Mouse (Mus musculus) lung, embryonic 15.5 days (tissue): Measurements from ENCODE around the gene Maml2. TPM values are rescaled to one million over a fixed set of nuclear protein-coding genes. Genes with fewer than 3 reads are reported as not detected.
A peak's percentile ranks its signal among the peaks of the same experiment; 100 is the strongest.

Source experiments
- ATAC-seq: fragments of 200-750 bp; cut with Nextera tagmentation; 2 replicates; pipeline ENCODE4 v1.8.0; 2017; ENCODE audit warnings: moderate number of reproducible peaks, borderline replicate concordance; ENCODE audit not compliant: low FRiP score, low TSS enrichment; ENCODE audit errors: extremely low read depth
- H3K27ac ChIP-seq: fragments of 300-500 bp; sonication (generic); 2 replicates; pipeline ENCODE4 v1.5.1; 2015; ENCODE audit warnings: moderate library complexity, mild to moderate bottlenecking, inconsistent platforms
- H3K27me3 ChIP-seq: fragments of 300-500 bp; sonication (generic); 2 replicates; pipeline ENCODE4 v1.6.1; 2015; ENCODE audit warnings: inconsistent platforms
- H3K36me3 ChIP-seq: fragments of 300-500 bp; sonication (generic); 2 replicates; pipeline ENCODE4 v1.6.1; 2015; ENCODE audit warnings: inconsistent platforms
- H3K4me1 ChIP-seq: fragments of 300-500 bp; sonication (generic); 2 replicates; pipeline ENCODE4 v1.6.1; 2015; ENCODE audit warnings: inconsistent platforms
- H3K4me2 ChIP-seq: fragments of 300-500 bp; sonication (generic); 2 replicates; pipeline ENCODE4 v1.6.1; 2015; ENCODE audit warnings: inconsistent platforms, mild to moderate bottlenecking, moderate library complexity
- H3K4me3 ChIP-seq: fragments of 300-500 bp; sonication (generic); 2 replicates; pipeline ENCODE4 v1.5.1; 2015; ENCODE audit warnings: mild to moderate bottlenecking, inconsistent platforms
- H3K9ac ChIP-seq: fragments of 300-500 bp; sonication (generic); 2 replicates; pipeline ENCODE4 v1.6.1; 2015; ENCODE audit warnings: inconsistent platforms
- H3K9me3 ChIP-seq: fragments of 300-500 bp; sonication (generic); 2 replicates; pipeline ENCODE4 v1.6.1; 2016; ENCODE audit warnings: inconsistent platforms
- WGBS: fragments of 180-500 bp; shearing (Covaris S2); methylation state at CpG from one replicate; pipeline ENCODE4 v1.1.7; 2015; 5-methylcytosine and 5-hydroxymethylcytosine counted together
- polyA plus RNA-seq: library from polyadenylated mRNA; unstranded; fragments of >200 nt; fragmentation: Nextera tagmentation; extraction: Ambion mirVana; gene quantifications from 2 replicates; pipeline ENCODE4 v1.2.1, GENCODE M21; 2015

The Maml2 gene
- polyA plus RNA-seq, 1 experiment from 2014 or later: 14.5 TPM

GRCm38 (mm10) chr9:13314577-13315004, 16.8 kb downstream of the Maml2 start:
- no peak overlapping the region for H3K4me3 ChIP-seq
- no peak for ATAC-seq
- no peaks in the 10 kb centered on the region for H3K36me3 ChIP-seq
- H3K9ac ChIP-seq: no peak overlapping the region
- H3K4me1 ChIP-seq: peaks cover 19% of the 10 kb centered on the region
- no peak overlapping the region for H3K27ac ChIP-seq
- no peaks in the 10 kb centered on the region for H3K9me3 ChIP-seq
- no peak overlapping the region for H3K4me2 ChIP-seq
- 69% methylated on average over 5 of the region's 5 CpGs for WGBS
- no peaks in the 10 kb centered on the region for H3K27me3 ChIP-seq

- ATAC-seq: no peak
- Histone ChIP-seq H3K4me2 (no peak overlapping the region), H3K4me1 (peaks cover 19% of the 10 kb centered on the region), H3K9ac (no peak overlapping the region), H3K27me3 (no peaks in the 10 kb centered on the region), H3K9me3 (no peaks in the 10 kb centered on the region), H3K36me3 (no peaks in the 10 kb centered on the region), H3K4me3 (no peak overlapping the region), H3K27ac (peak overlapping the region; percentile 51; the same call in 1 of the 2 replicates)
- 45% methylated on average over 5 of the region's 5 CpGs for WGBS
These were observed 17.6 kb downstream of the Maml2 start for GRCm38 (mm10) chr9:13315393-13315792.

GRCm38 (mm10) chr9:13319566-13319965, 21.8 kb downstream of the Maml2 start:
- Histone ChIP-seq H3K4me2 (no peak overlapping the region), H3K4me3 (no peak overlapping the region), H3K4me1 (peaks cover 45% of the 10 kb centered on the region), H3K27me3 (no peaks in the 10 kb centered on the region), H3K36me3 (no peaks in the 10 kb centered on the region), H3K9me3 (no peaks in the 10 kb centered on the region), H3K9ac (no peak overlapping the region), H3K27ac (no peak overlapping the region)
- ATAC-seq: no peak
- WGBS: 83% methylated on average over 2 of the region's 2 CpGs

GRCm38 (mm10) chr9:13320800-13321364, 23.1 kb downstream of the Maml2 start:
- H3K4me2 ChIP-seq: no peak overlapping the region
- H3K4me1 ChIP-seq: peaks cover 31% of the 10 kb centered on the region
- no peak overlapping the region for H3K9ac ChIP-seq
- no peak for ATAC-seq
- H3K36me3 ChIP-seq: no peaks in the 10 kb centered on the region
- H3K27me3 ChIP-seq: no peaks in the 10 kb centered on the region
- no peak overlapping the region for H3K27ac ChIP-seq
- no peak overlapping the region for H3K4me3 ChIP-seq
- no peaks in the 10 kb centered on the region for H3K9me3 ChIP-seq
- WGBS: 61% methylated on average over 5 of the region's 5 CpGs

GRCm38 (mm10) chr9:13323074-13323473, 25.3 kb downstream of the Maml2 start:
- Histone ChIP-seq H3K27ac (peak overlapping the region; percentile 82), H3K9ac (no peak overlapping the region), H3K4me2 (no peak overlapping the region), H3K36me3 (no peaks in the 10 kb centered on the region), H3K4me1 (peaks cover 30% of the 10 kb centered on the region), H3K27me3 (no peaks in the 10 kb centered on the region), H3K4me3 (no peak overlapping the region), H3K9me3 (no peaks in the 10 kb centered on the region)
- 49% methylated on average over 2 of the region's 2 CpGs for WGBS
- no peak for ATAC-seq

- H3K9ac ChIP-seq: no peak overlapping the region
- peak; percentile 76 for ATAC-seq
- H3K27ac ChIP-seq: peak overlapping the region; percentile 82
- H3K4me2 ChIP-seq: no peak overlapping the region
- no peak overlapping the region for H3K4me3 ChIP-seq
- H3K36me3 ChIP-seq: no peaks in the 10 kb centered on the region
- no peaks in the 10 kb centered on the region for H3K27me3 ChIP-seq
- no peaks in the 10 kb centered on the region for H3K9me3 ChIP-seq
- WGBS: 13% methylated on average over 1 of the region's 1 CpGs
- peaks cover 30% of the 10 kb centered on the region for H3K4me1 ChIP-seq
These were observed 25.9 kb downstream of the Maml2 start for GRCm38 (mm10) chr9:13323612-13324011.

- no peak; the same call in 1 of the 2 replicates for ATAC-seq
- H3K27me3 ChIP-seq: no peaks in the 10 kb centered on the region
- no peak overlapping the region for H3K9ac ChIP-seq
- no peak overlapping the region for H3K27ac ChIP-seq
- H3K4me1 ChIP-seq: no peaks in the 10 kb centered on the region
- no peaks in the 10 kb centered on the region for H3K9me3 ChIP-seq
- no peak overlapping the region for H3K4me3 ChIP-seq
- H3K4me2 ChIP-seq: no peak overlapping the region
- peaks cover 6% of the 10 kb centered on the region; the same call in 1 of the 2 replicates for H3K36me3 ChIP-seq
These were observed 116.5 kb downstream of the Maml2 start for GRCm38 (mm10) chr9:13414230-13414766.

- Histone ChIP-seq H3K4me1 (peaks cover 40% of the 10 kb centered on the region), H3K4me3 (no peak overlapping the region)
These were observed 127.5 kb downstream of the Maml2 start for GRCm38 (mm10) chr9:13425031-13425940.

GRCm38 (mm10) chr9:13429477-13430125, 131.8 kb downstream of the Maml2 start:
- H3K27ac ChIP-seq: no peak overlapping the region
- H3K9ac ChIP-seq: no peak overlapping the region
- no peaks in the 10 kb centered on the region for H3K36me3 ChIP-seq
- H3K27me3 ChIP-seq: no peaks in the 10 kb centered on the region
- ATAC-seq: no peak
- H3K9me3 ChIP-seq: no peaks in the 10 kb centered on the region
- H3K4me3 ChIP-seq: no peak overlapping the region
- WGBS: 49% methylated on average over 2 of the region's 2 CpGs
- H3K4me1 ChIP-seq: peaks cover 39% of the 10 kb centered on the region
- H3K4me2 ChIP-seq: no peak overlapping the region

More at GRCm38 (mm10) chr9:13425031-13425940, 127.5 kb downstream of the Maml2 start:
- no peaks in the 10 kb centered on the region for H3K36me3 ChIP-seq
- ATAC-seq: peak; percentile 85
- H3K27me3 ChIP-seq: no peaks in the 10 kb centered on the region
- H3K9me3 ChIP-seq: no peaks in the 10 kb centered on the region
- H3K9ac ChIP-seq: no peak overlapping the region
- WGBS: 19% methylated on average over 7 of the region's 7 CpGs
- H3K27ac ChIP-seq: peak overlapping the region; percentile 81
- H3K4me2 ChIP-seq: peak overlapping the region; percentile 29

- 50% methylated on average over 6 of the region's 6 CpGs for WGBS
- no peak for ATAC-seq
These were observed 132.5 kb downstream of the Maml2 start for GRCm38 (mm10) chr9:13430302-13430701.

GRCm38 (mm10) chr9:13430744-13431143, 133.0 kb downstream of the Maml2 start:
- ATAC-seq: no peak
- H3K27ac ChIP-seq: no peak overlapping the region; the same call in 1 of the 2 replicates
- H3K4me1 ChIP-seq: peaks cover 28% of the 10 kb centered on the region

More at GRCm38 (mm10) chr9:13430302-13430701, 132.5 kb downstream of the Maml2 start:
- Histone ChIP-seq H3K9me3 (no peaks in the 10 kb centered on the region), H3K4me2 (no peak overlapping the region), H3K27ac (no peak overlapping the region; the same call in 1 of the 2 replicates), H3K9ac (no peak overlapping the region), H3K4me1 (peaks cover 32% of the 10 kb centered on the region), H3K36me3 (no peaks in the 10 kb centered on the region), H3K4me3 (no peak overlapping the region), H3K27me3 (no peaks in the 10 kb centered on the region)

More at GRCm38 (mm10) chr9:13430744-13431143, 133.0 kb downstream of the Maml2 start:
- Histone ChIP-seq H3K9me3 (no peaks in the 10 kb centered on the region), H3K4me3 (no peak overlapping the region), H3K27me3 (no peaks in the 10 kb centered on the region), H3K9ac (no peak overlapping the region), H3K4me2 (no peak overlapping the region), H3K36me3 (no peaks in the 10 kb centered on the region)
